Mouse (Mus musculus) fat pad, adult 2 months (tissue): ENCODE measurements around the gene Ppp1r9a.
"Not testable (repeated sequence)": the region's sequence is repeated elsewhere in the genome, so short reads cannot be mapped to it uniquely, and the experiment has no call there.

Experiments
- DNase-seq: peaks from one replicate; pipeline ENCODE4 v3.0.0-alpha.2; 2011; ENCODE audit warnings: low read depth, low spot score; ENCODE audit errors: extremely low read depth

Ppp1r9a gene

GRCm38 (mm10) chr6:4902674-4903324 lies at the start of gene Ppp1r9a:
TSS of gene Ppp1r9a (plus strand) at chr6:4902917.
- no peak for DNase-seq

GRCm38 (mm10) chr6:4855236-4855635 lies 47.5 kb upstream of the Ppp1r9a start:
- no peak for DNase-seq

GRCm38 (mm10) chr6:4856919-4857318 lies 45.8 kb upstream of the Ppp1r9a start:
- DNase-seq = no peak

- no peak for DNase-seq
Measured at GRCm38 (mm10) chr6:4884316-4884715, 18.4 kb upstream of the Ppp1r9a start.

- no peak for DNase-seq
Measured at GRCm38 (mm10) chr6:4889544-4889943, 13.2 kb upstream of the Ppp1r9a start.

- no peak for DNase-seq
Measured at GRCm38 (mm10) chr6:4892417-4892816, 10.3 kb upstream of the Ppp1r9a start.

- not testable (repeated sequence) for DNase-seq
Measured at GRCm38 (mm10) chr6:4893312-4893711, 9.4 kb upstream of the Ppp1r9a start.

GRCm38 (mm10) chr6:4899906-4900305 lies 2.8 kb upstream of the Ppp1r9a start:
- no peak for DNase-seq

GRCm38 (mm10) chr6:4903325-4904054 lies 773 bp downstream of the Ppp1r9a start:
- no peak for DNase-seq

GRCm38 (mm10) chr6:4904055-4904450 lies 1.3 kb downstream of the Ppp1r9a start:
- no peak for DNase-seq

GRCm38 (mm10) chr6:4910042-4910634 lies 7.4 kb downstream of the Ppp1r9a start:
- no peak for DNase-seq

GRCm38 (mm10) chr6:4918470-4918869 lies 15.8 kb downstream of the Ppp1r9a start:
- DNase-seq = no peak

GRCm38 (mm10) chr6:4923791-4924190 lies 21.1 kb downstream of the Ppp1r9a start:
- not testable (repeated sequence) for DNase-seq

GRCm38 (mm10) chr6:4925966-4926687 lies 23.4 kb downstream of the Ppp1r9a start:
- DNase-seq = no peak

- DNase-seq = no peak
Measured at GRCm38 (mm10) chr6:4930321-4930720, 27.6 kb downstream of the Ppp1r9a start.

- DNase-seq = no peak
Measured at GRCm38 (mm10) chr6:4938901-4939300, 36.2 kb downstream of the Ppp1r9a start.

- no peak for DNase-seq
Measured at GRCm38 (mm10) chr6:4940086-4940485, 37.4 kb downstream of the Ppp1r9a start.

- no peak for DNase-seq
Measured at GRCm38 (mm10) chr6:4940639-4941038, 37.9 kb downstream of the Ppp1r9a start.

- DNase-seq = no peak
Measured at GRCm38 (mm10) chr6:4943821-4944220, 41.1 kb downstream of the Ppp1r9a start.

GRCm38 (mm10) chr6:4948056-4948455 lies 45.3 kb downstream of the Ppp1r9a start:
- no peak for DNase-seq

GRCm38 (mm10) chr6:4949701-4950100 lies 47.0 kb downstream of the Ppp1r9a start:
- DNase-seq = no peak
